Mouse (Mus musculus) midbrain, embryonic 15.5 days (tissue): Measurements from ENCODE around the gene Dcaf5. TPM values are rescaled to one million over a fixed set of nuclear protein-coding genes. Genes with fewer than 3 reads are reported as not detected.
A peak's percentile ranks its signal among the peaks of the same experiment; 100 is the strongest.

Source experiments
- ATAC-seq: fragments of 200-750 bp; cut with Nextera tagmentation; replicated peaks from 2 replicates; pipeline ENCODE4 v1.8.0; 2017; ENCODE audit warnings: moderate TSS enrichment
- H3K27ac ChIP-seq: fragments of 300-500 bp; sonication (generic); 2 replicates; pipeline ENCODE4 v1.5.1; 2015; ENCODE audit warnings: mild to moderate bottlenecking, inconsistent platforms
- H3K27me3 ChIP-seq: fragments of 300-500 bp; sonication (generic); replicated peaks from 2 replicates; pipeline ENCODE4 v1.6.1; 2015; ENCODE audit warnings: inconsistent platforms
- H3K36me3 ChIP-seq: fragments of 300-500 bp; sonication (generic); replicated peaks from 2 replicates; pipeline ENCODE4 v1.6.1; 2015; ENCODE audit warnings: inconsistent platforms
- H3K4me1 ChIP-seq: fragments of 300-500 bp; sonication (generic); 2 replicates; pipeline ENCODE4 v1.6.1; 2015; ENCODE audit warnings: inconsistent platforms
- H3K4me2 ChIP-seq: fragments of 300-500 bp; sonication (generic); 2 replicates; pipeline ENCODE4 v1.6.1; 2015; ENCODE audit warnings: inconsistent platforms, mild to moderate bottlenecking, moderate library complexity
- H3K4me3 ChIP-seq: fragments of 300-500 bp; sonication (generic); 2 replicates; pipeline ENCODE4 v1.5.1; 2015; ENCODE audit warnings: mild to moderate bottlenecking, inconsistent platforms
- H3K9ac ChIP-seq: fragments of 300-500 bp; sonication (generic); 2 replicates; pipeline ENCODE4 v1.6.1; 2015; ENCODE audit warnings: mild to moderate bottlenecking, inconsistent platforms
- H3K9me3 ChIP-seq: fragments of 300-500 bp; sonication (generic); 2 replicates; pipeline ENCODE4 v1.6.1; 2016; ENCODE audit warnings: inconsistent platforms
- WGBS: fragments of 180-500 bp; shearing (Covaris S2); methylation state at CpG from one replicate; pipeline ENCODE4 v1.1.7; 2015; ENCODE audit warnings: mixed read lengths; 5-methylcytosine and 5-hydroxymethylcytosine counted together
- polyA plus RNA-seq: library from polyadenylated mRNA; unstranded; fragments of >200 nt; fragmentation: Nextera tagmentation; extraction: Ambion mirVana; gene quantifications from 2 replicates; pipeline ENCODE4 v1.2.1, GENCODE M21; 2015

The Dcaf5 gene
- polyA plus RNA-seq, 1 experiment from 2014 or later, result 26.6 TPM

DNA sequence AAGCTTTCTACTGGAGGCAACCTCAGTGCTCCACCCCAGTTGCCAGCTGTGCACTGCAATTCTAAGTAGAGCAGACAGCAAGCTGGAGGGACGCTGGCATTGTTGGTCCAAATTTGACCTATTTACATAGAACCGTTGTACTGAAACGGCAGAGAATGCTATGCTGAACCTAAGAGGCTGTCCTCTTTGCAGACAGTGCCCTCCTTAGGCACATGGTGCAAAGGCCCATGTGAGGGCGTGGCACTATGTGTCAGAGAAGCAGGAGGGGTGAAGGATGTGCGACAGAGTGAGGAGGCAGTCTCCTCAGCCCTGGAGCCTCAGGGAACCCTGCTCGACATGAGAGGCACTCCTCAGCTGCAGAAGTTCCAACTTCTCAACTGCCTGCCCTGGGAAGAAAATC, 40.0 kb downstream of the Dcaf5 start:
- H3K4me1 ChIP-seq, result no peaks in the 10 kb centered on the region
- no peak overlapping the region for H3K27ac ChIP-seq
- H3K9me3 ChIP-seq, result no peaks in the 10 kb centered on the region
- no peak for ATAC-seq
- no peak overlapping the region for H3K4me3 ChIP-seq
- H3K36me3 ChIP-seq, result peaks cover 41% of the 10 kb centered on the region
- H3K9ac ChIP-seq, result no peak overlapping the region
- WGBS, result 76% methylated on average over 6 of the region's 6 CpGs
- H3K27me3 ChIP-seq, result no peaks in the 10 kb centered on the region
- H3K4me2 ChIP-seq, result no peak overlapping the region

DNA sequence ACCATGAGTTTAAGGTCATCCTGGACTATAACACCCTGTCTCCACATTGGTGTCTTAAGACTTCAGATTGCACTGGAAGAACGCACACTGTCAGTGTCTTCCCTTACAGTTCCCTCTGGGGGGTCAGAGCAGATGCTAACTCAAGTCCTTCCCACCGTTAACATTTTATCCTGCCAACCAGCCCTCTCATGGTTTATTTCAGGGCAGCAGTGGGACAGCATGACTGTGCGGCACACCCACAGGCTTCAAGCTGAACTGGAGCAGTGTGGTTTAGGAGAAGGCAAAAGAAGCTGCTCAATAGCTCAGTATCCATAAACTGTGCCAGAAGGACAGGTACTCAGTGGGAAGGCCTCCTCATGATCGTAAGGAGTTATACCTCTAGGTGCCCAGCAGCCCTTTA, 41.1 kb downstream of the Dcaf5 start:
- no peak overlapping the region for H3K27ac ChIP-seq
- H3K36me3 ChIP-seq, result peaks cover 37% of the 10 kb centered on the region
- H3K4me2 ChIP-seq, result no peak overlapping the region
- 92% methylated on average over 4 of the region's 4 CpGs for WGBS
- H3K27me3 ChIP-seq, result no peaks in the 10 kb centered on the region
- H3K9ac ChIP-seq, result no peak overlapping the region
- no peak overlapping the region for H3K4me3 ChIP-seq
- ATAC-seq, result no peak
- no peaks in the 10 kb centered on the region for H3K9me3 ChIP-seq
- H3K4me1 ChIP-seq, result no peaks in the 10 kb centered on the region

- H3K9ac ChIP-seq, result no peak overlapping the region
- 91% methylated on average over 2 of the region's 2 CpGs for WGBS
- H3K9me3 ChIP-seq, result no peaks in the 10 kb centered on the region
- no peaks in the 10 kb centered on the region for H3K27me3 ChIP-seq
- H3K36me3 ChIP-seq, result peaks cover 37% of the 10 kb centered on the region
- H3K4me1 ChIP-seq, result no peaks in the 10 kb centered on the region
- H3K27ac ChIP-seq, result no peak overlapping the region
- no peak overlapping the region for H3K4me3 ChIP-seq
- no peak for ATAC-seq
- no peak overlapping the region for H3K4me2 ChIP-seq
Observed at GRCm38 (mm10) chr12:80394045-80394444, 42.4 kb downstream of the Dcaf5 start.

DNA sequence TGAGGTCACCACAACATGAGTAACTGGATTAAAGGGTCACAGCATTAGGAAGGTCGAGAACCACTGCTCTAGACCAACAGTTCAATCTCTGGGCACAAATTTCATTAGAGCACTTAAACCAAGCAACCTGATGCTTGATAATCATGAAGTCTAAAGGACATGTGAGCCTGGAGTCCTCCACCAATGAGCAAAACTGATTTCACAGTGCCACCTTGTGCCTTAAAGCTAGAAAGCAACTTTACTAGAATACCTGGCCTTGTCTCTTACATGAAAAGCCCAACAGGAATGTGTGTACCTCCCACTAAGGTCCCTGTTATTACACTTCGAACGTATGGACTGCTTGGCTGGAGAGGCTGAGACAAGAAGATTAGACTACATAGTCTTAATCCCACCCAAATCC, 47.0 kb downstream of the Dcaf5 start:
- H3K9me3 ChIP-seq, result no peaks in the 10 kb centered on the region
- no peaks in the 10 kb centered on the region for H3K27me3 ChIP-seq
- 68% methylated on average over 3 of the region's 3 CpGs for WGBS
- H3K4me2 ChIP-seq, result no peak overlapping the region
- no peaks in the 10 kb centered on the region for H3K4me1 ChIP-seq
- no peak for ATAC-seq
- no peak overlapping the region for H3K27ac ChIP-seq
- H3K4me3 ChIP-seq, result no peak overlapping the region
- H3K9ac ChIP-seq, result no peak overlapping the region
- peaks cover 6% of the 10 kb centered on the region; the same call in 1 of the 2 replicates for H3K36me3 ChIP-seq

DNA sequence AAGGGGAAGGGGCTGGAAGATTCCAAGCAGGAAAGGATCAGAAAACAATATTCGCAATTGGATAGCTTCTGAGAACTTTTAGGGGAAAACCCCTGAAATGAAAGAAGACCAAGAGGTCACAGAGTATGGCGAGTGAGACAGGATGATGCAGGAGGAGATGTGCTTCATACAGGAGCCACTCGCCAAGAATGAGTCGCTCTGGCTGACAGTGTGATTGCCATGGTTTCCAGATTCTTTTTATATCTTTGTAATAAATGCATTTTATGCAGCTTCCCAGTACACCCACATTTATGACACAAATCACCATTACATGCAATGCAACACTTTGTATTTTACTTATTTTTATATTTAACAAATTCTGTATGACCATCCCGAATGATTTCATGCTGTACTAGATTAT, 49.1 kb downstream of the Dcaf5 start:
- no peaks in the 10 kb centered on the region for H3K9me3 ChIP-seq
- no peak overlapping the region for H3K4me2 ChIP-seq
- H3K36me3 ChIP-seq, result peaks cover 3% of the 10 kb centered on the region; the same call in 1 of the 2 replicates
- H3K4me3 ChIP-seq, result no peak overlapping the region
- H3K9ac ChIP-seq, result no peak overlapping the region
- H3K27ac ChIP-seq, result no peak overlapping the region
- H3K27me3 ChIP-seq, result no peaks in the 10 kb centered on the region
- no peaks in the 10 kb centered on the region for H3K4me1 ChIP-seq
- no peak for ATAC-seq
- 92% methylated on average over 5 of the region's 5 CpGs for WGBS

DNA sequence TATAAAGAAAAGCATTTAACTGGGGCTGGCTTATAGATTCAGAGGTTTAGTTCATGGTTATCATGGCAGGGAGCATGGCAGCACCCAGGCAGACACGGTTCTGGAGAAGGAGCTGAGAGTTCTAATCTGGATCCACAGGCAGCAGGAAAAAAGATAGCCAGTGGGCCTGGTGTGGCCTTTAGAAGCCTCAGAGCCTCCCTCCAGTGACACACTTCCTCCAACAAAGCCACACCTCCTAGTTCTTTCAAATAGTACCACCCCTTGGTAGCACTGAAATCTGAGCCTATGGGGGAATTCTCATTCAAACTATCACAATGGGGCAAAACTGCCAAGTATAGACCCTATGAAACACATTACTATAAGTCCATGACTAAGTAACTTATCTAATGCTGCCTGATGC, 51.0 kb downstream of the Dcaf5 start:
- Histone ChIP-seq H3K4me2 (no peak overlapping the region), H3K36me3 (no peaks in the 10 kb centered on the region), H3K9me3 (no peaks in the 10 kb centered on the region), H3K27ac (no peak overlapping the region), H3K27me3 (no peaks in the 10 kb centered on the region), H3K4me1 (no peaks in the 10 kb centered on the region), H3K4me3 (no peak overlapping the region), H3K9ac (no peak overlapping the region)
- no peak for ATAC-seq
- 79% methylated on average over 1 of the region's 1 CpGs for WGBS

GRCm38 (mm10) chr12:80383478-80383877, 52.9 kb downstream of the Dcaf5 start:
- Histone ChIP-seq H3K4me1 (no peaks in the 10 kb centered on the region), H3K9ac (no peak overlapping the region), H3K4me3 (no peak overlapping the region), H3K4me2 (no peak overlapping the region), H3K36me3 (no peaks in the 10 kb centered on the region), H3K9me3 (no peaks in the 10 kb centered on the region), H3K27ac (no peak overlapping the region), H3K27me3 (no peaks in the 10 kb centered on the region)
- no peak for ATAC-seq
- 89% methylated on average over 8 of the region's 8 CpGs for WGBS

GRCm38 (mm10) chr12:80382794-80383193, 53.6 kb downstream of the Dcaf5 start:
- H3K27me3 ChIP-seq, result no peaks in the 10 kb centered on the region
- no peak overlapping the region for H3K27ac ChIP-seq
- H3K36me3 ChIP-seq, result no peaks in the 10 kb centered on the region
- ATAC-seq, result no peak
- H3K9me3 ChIP-seq, result no peaks in the 10 kb centered on the region
- no peaks in the 10 kb centered on the region for H3K4me1 ChIP-seq
- H3K9ac ChIP-seq, result no peak overlapping the region
- WGBS, result 98% methylated on average over 2 of the region's 2 CpGs
- no peak overlapping the region for H3K4me3 ChIP-seq
- H3K4me2 ChIP-seq, result no peak overlapping the region

GRCm38 (mm10) chr12:80379831-80380457, 56.5 kb downstream of the Dcaf5 start:
- Histone ChIP-seq H3K4me1 (no peaks in the 10 kb centered on the region), H3K36me3 (0 out of 2 replicates have a peak, but pooled peaks cover 6% of the 10 kb centered on the region), H3K9me3 (no peaks in the 10 kb centered on the region), H3K4me3 (no peak overlapping the region), H3K27ac (no peak overlapping the region), H3K9ac (no peak overlapping the region), H3K27me3 (no peaks in the 10 kb centered on the region), H3K4me2 (no peak overlapping the region)
- 82% methylated on average over 10 of the region's 10 CpGs for WGBS
- ATAC-seq, result peak; percentile 75

GRCm38 (mm10) chr12:80379393-80379792, 57.0 kb downstream of the Dcaf5 start:
- ATAC-seq, result no peak
- 75% methylated on average over 4 of the region's 4 CpGs for WGBS
- no peaks in the 10 kb centered on the region for H3K27me3 ChIP-seq
- no peaks in the 10 kb centered on the region for H3K9me3 ChIP-seq
- no peak overlapping the region for H3K4me2 ChIP-seq
- H3K4me3 ChIP-seq, result no peak overlapping the region
- no peak overlapping the region for H3K27ac ChIP-seq
- 0 out of 2 replicates have a peak, but pooled peaks cover 6% of the 10 kb centered on the region for H3K36me3 ChIP-seq
- H3K4me1 ChIP-seq, result no peaks in the 10 kb centered on the region
- no peak overlapping the region for H3K9ac ChIP-seq

DNA sequence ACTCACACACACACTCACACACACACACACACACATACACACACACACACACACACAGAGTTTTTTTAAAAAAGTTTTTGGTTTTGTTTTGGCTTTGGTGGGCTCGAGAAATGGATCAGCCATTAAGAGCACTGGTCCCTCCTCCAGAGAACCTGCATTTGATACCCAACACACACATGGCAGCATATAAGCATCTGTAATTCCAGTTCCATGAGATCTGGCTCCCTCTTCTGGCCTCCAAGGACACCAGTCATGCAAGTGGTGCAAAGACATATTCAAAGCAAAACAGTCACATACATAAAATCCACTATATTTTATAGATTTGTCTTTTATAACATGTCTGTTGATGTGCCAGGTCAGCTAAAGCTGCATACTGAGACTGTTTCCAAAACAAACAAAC, 58.8 kb downstream of the Dcaf5 start:
- no peaks in the 10 kb centered on the region for H3K4me1 ChIP-seq
- WGBS, result 44% methylated on average over 1 of the region's 1 CpGs
- H3K9ac ChIP-seq, result no peak overlapping the region
- H3K27me3 ChIP-seq, result no peaks in the 10 kb centered on the region
- no peak overlapping the region for H3K4me2 ChIP-seq
- no peaks in the 10 kb centered on the region for H3K9me3 ChIP-seq
- no peak overlapping the region for H3K27ac ChIP-seq
- 0 out of 2 replicates have a peak, but pooled peaks have one; percentile 48 for ATAC-seq
- H3K36me3 ChIP-seq, result peaks cover 11% of the 10 kb centered on the region; the same call in 1 of the 2 replicates
- no peak overlapping the region for H3K4me3 ChIP-seq

- Histone ChIP-seq H3K4me3 (no peak overlapping the region), H3K27ac (no peak overlapping the region), H3K4me1 (no peaks in the 10 kb centered on the region), H3K4me2 (no peak overlapping the region), H3K36me3 (peaks cover 11% of the 10 kb centered on the region; the same call in 1 of the 2 replicates), H3K27me3 (no peaks in the 10 kb centered on the region), H3K9ac (no peak overlapping the region), H3K9me3 (no peaks in the 10 kb centered on the region)
- 94% methylated on average over 4 of the region's 4 CpGs for WGBS
- no peak for ATAC-seq
Observed at GRCm38 (mm10) chr12:80375721-80376120, 60.7 kb downstream of the Dcaf5 start.

- Histone ChIP-seq H3K9me3 (no peaks in the 10 kb centered on the region), H3K4me3 (no peak overlapping the region), H3K4me2 (no peak overlapping the region), H3K9ac (no peak overlapping the region), H3K27me3 (no peaks in the 10 kb centered on the region), H3K4me1 (no peaks in the 10 kb centered on the region), H3K36me3 (peaks cover 11% of the 10 kb centered on the region; the same call in 1 of the 2 replicates), H3K27ac (no peak overlapping the region)
- WGBS, result 92% methylated on average over 2 of the region's 2 CpGs
- no peak for ATAC-seq
Observed at GRCm38 (mm10) chr12:80374736-80375135, 61.7 kb downstream of the Dcaf5 start.
